In the genomic region with DNA sequence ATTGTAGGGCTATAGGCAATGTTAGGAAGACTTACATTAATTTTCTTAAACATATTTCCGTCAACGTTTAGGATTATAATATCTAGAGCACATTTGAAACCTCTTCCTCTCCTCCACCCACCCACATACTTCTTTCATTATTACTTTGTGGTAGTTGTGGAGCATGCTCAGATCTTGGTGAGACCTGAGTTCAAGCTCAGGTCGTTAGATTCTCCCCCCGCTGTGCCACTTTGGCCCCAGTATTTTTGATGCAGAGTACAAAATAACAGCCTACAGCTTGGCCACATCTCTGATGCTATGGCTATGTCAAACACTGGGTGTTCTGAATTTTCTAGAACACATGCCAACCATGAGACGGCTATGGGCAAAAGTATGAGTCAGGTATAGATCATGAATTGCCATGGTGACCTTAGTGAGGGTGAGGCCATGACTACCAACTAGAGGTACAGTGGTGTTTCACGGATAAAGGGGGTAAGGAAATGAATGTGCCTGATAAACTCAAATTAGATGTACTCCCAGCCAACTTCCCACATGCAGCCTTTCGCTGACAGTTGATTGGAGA, we compare ENCODE assay signal across 23 mouse cellular contexts.
A peak's percentile ranks its signal among the peaks of the same experiment; 100 is the strongest.
DNase-seq lines count a peak whose midpoint lies in the region; ATAC-seq and TF ChIP-seq lines count a peak whose summit lies in the region.
"Had no signal": no experiment of that assay in that cellular context is flagged by ENCODE, and none has a peak within 500 bp of the region (broad histone marks: within the 10 kb centered on the region; RNA-seq: fewer than 3 reads in every experiment).

No protein-coding gene starts in this region.

- H3K36me3 ChIP-seq in embryonic facial prominence, embryonic 13.5 days: no peaks in the 10 kb centered on the region
- H3K36me3 ChIP-seq in embryonic facial prominence, embryonic 10.5 days (replicated peaks): no peaks in the 10 kb centered on the region
- H3K36me3 ChIP-seq in intestine, embryonic 15.5 days: no peaks in the 10 kb centered on the region
- H3K36me3 ChIP-seq: embryonic facial prominence, embryonic 12.5 days; heart, embryonic 15.5 days; hindbrain, embryonic 10.5 days; hindbrain, embryonic 15.5 days had no signal

- 77% methylated on average over 7 of the region's 7 CpGs for WGBS in embryonic facial prominence, embryonic 13.5 days
- 90% methylated on average over 7 of the region's 7 CpGs for WGBS in embryonic facial prominence, embryonic 10.5 days
- WGBS in intestine, embryonic 15.5 days: 88% methylated on average over 7 of the region's 7 CpGs

- no peak overlapping the region for H3K4me2 ChIP-seq in embryonic facial prominence, embryonic 13.5 days
- H3K4me2 ChIP-seq in intestine, embryonic 15.5 days (replicated peaks): no peak overlapping the region
- H3K4me2 ChIP-seq: embryonic facial prominence, embryonic 12.5 days; forebrain, embryonic 13.5 days; heart, embryonic 11.5 days; heart, embryonic 15.5 days; hindbrain, embryonic 15.5 days had no signal

- no peaks in the 10 kb centered on the region for H3K27me3 ChIP-seq in embryonic facial prominence, embryonic 13.5 days
- H3K27me3 ChIP-seq in embryonic facial prominence, embryonic 10.5 days (replicated peaks; ENCODE audit: low read depth, poor library complexity, severe bottlenecking): no peaks in the 10 kb centered on the region
- no peaks in the 10 kb centered on the region for H3K27me3 ChIP-seq in intestine, embryonic 15.5 days (replicated peaks)
- H3K27me3 ChIP-seq: embryonic facial prominence, embryonic 12.5 days; forebrain, embryonic 13.5 days; heart, embryonic 15.5 days; hindbrain, embryonic 15.5 days; Patski had no signal

- 0 out of 2 replicates have a peak overlapping the region, but pooled peaks have one; percentile 7 for H3K27ac ChIP-seq in embryonic facial prominence, embryonic 13.5 days
- no peak overlapping the region for H3K27ac ChIP-seq in embryonic facial prominence, embryonic 10.5 days (replicated peaks)
- H3K27ac ChIP-seq in layer of hippocampus, adult 2 months: peak overlapping the region; percentile 63; the same call in 1 of the 2 replicates
- H3K27ac ChIP-seq in intestine, embryonic 15.5 days: no peak overlapping the region
- H3K27ac ChIP-seq: embryonic facial prominence, embryonic 12.5 days; forebrain, embryonic 13.5 days; heart, adult 2 months; heart, embryonic 15.5 days; hindbrain, embryonic 10.5 days; hindbrain, embryonic 15.5 days had no signal

- H3K9me3 ChIP-seq in embryonic facial prominence, embryonic 13.5 days: no peaks in the 10 kb centered on the region
- no peaks in the 10 kb centered on the region for H3K9me3 ChIP-seq in embryonic facial prominence, embryonic 10.5 days
- H3K9me3 ChIP-seq in intestine, embryonic 15.5 days: no peaks in the 10 kb centered on the region
- H3K9me3 ChIP-seq: embryonic facial prominence, embryonic 12.5 days; forebrain, embryonic 13.5 days; heart, embryonic 15.5 days; hindbrain, embryonic 10.5 days; hindbrain, embryonic 15.5 days had no signal

- ATAC-seq in embryonic facial prominence, embryonic 13.5 days (ENCODE audit: insufficient number of reproducible peaks, insufficient read depth, low FRiP score, low TSS enrichment, low read depth): no peak
- no peak for ATAC-seq in intestine, embryonic 15.5 days
- ATAC-seq: forebrain, embryonic 13.5 days; Patski had no signal

- no peak for TF ChIP-seq CTCF in layer of hippocampus, adult 2 months (conservative IDR thresholded peaks at IDR 0.05)

- H3K4me1 ChIP-seq in embryonic facial prominence, embryonic 13.5 days: no peaks in the 10 kb centered on the region; the same call in 1 of the 2 replicates
- H3K4me1 ChIP-seq in embryonic facial prominence, embryonic 10.5 days: no peaks in the 10 kb centered on the region
- H3K4me1 ChIP-seq in intestine, embryonic 15.5 days (replicated peaks): no peaks in the 10 kb centered on the region
- H3K4me1 ChIP-seq: embryonic facial prominence, embryonic 12.5 days; forebrain, embryonic 13.5 days; heart, embryonic 15.5 days; hindbrain, embryonic 10.5 days; hindbrain, embryonic 15.5 days had no signal

- no peak overlapping the region for H3K9ac ChIP-seq in embryonic facial prominence, embryonic 13.5 days
- H3K9ac ChIP-seq in intestine, embryonic 15.5 days: no peak overlapping the region
- H3K9ac ChIP-seq: embryonic facial prominence, embryonic 12.5 days; forebrain, embryonic 13.5 days; heart, embryonic 15.5 days; hindbrain, embryonic 15.5 days had no signal

- no peak for DNase-seq in embryonic facial prominence, embryonic 10.5 days (ENCODE audit: low spot score)
- no peak for DNase-seq in layer of hippocampus, adult 2 months (ENCODE audit: low spot score in 2 of 2)
- DNase-seq in layer of hippocampus, adult 18-20 months (ENCODE audit: low spot score in 2 of 2): no peak
- peak; percentile 24 for DNase-seq in brain, adult 2 months (ENCODE audit: low read depth, low spot score)
- DNase-seq in adrenal gland, adult 18-20 months (ENCODE audit: low spot score in 2 of 2): no peak
- DNase-seq: adrenal gland, adult 8-10 months; adrenal gland, postnatal 36 days; cerebellum, adult 11 months; cerebellum, adult 8-10 months; cerebellum, postnatal 14 days; embryo, embryonic 11 days; gastrocnemius, postnatal 10 days; heart, adult 2 months; kidney, adult 18-20 months had no signal

- no peak overlapping the region for H3K4me3 ChIP-seq in embryonic facial prominence, embryonic 13.5 days
- H3K4me3 ChIP-seq in embryonic facial prominence, embryonic 10.5 days: no peak overlapping the region
- H3K4me3 ChIP-seq in layer of hippocampus, adult 2 months: no peak overlapping the region
- H3K4me3 ChIP-seq in intestine, embryonic 15.5 days (replicated peaks): no peak overlapping the region
- H3K4me3 ChIP-seq: embryonic facial prominence, embryonic 12.5 days; forebrain, embryonic 13.5 days; heart, adult 2 months; heart, embryonic 15.5 days; hindbrain, embryonic 10.5 days; hindbrain, embryonic 15.5 days had no signal

Comparison
In these comparisons a context has a peak if more than half of its experiments do, and no peak if none do; other contexts are left out.
1. H3K27ac ChIP-seq: peak in embryonic facial prominence, embryonic 13.5 days (single experiment) and layer of hippocampus, adult 2 months (single experiment); none in embryonic facial prominence, embryonic 10.5 days (single experiment) and intestine, embryonic 15.5 days (single experiment).